Mouse (Mus musculus) leukemia stem cell, adult 10-12 weeks (primary cell): ENCODE data around the gene Smtnl2. TPM values are rescaled to one million over a fixed set of nuclear protein-coding genes. Genes with fewer than 3 reads are reported as not detected.

Experiments used
- polyA plus RNA-seq: library from polyadenylated mRNA; stranded (reverse); fragments of >175 nt; gene quantifications from 2 replicates; pipeline ENCODE4 v1.2.3, GENCODE M21; 2012; ENCODE audit warnings: low replicate concordance

Gene Smtnl2
- 0.10 TPM in 1 of 2 replicates, not detected in the other for polyA plus RNA-seq

DNA sequence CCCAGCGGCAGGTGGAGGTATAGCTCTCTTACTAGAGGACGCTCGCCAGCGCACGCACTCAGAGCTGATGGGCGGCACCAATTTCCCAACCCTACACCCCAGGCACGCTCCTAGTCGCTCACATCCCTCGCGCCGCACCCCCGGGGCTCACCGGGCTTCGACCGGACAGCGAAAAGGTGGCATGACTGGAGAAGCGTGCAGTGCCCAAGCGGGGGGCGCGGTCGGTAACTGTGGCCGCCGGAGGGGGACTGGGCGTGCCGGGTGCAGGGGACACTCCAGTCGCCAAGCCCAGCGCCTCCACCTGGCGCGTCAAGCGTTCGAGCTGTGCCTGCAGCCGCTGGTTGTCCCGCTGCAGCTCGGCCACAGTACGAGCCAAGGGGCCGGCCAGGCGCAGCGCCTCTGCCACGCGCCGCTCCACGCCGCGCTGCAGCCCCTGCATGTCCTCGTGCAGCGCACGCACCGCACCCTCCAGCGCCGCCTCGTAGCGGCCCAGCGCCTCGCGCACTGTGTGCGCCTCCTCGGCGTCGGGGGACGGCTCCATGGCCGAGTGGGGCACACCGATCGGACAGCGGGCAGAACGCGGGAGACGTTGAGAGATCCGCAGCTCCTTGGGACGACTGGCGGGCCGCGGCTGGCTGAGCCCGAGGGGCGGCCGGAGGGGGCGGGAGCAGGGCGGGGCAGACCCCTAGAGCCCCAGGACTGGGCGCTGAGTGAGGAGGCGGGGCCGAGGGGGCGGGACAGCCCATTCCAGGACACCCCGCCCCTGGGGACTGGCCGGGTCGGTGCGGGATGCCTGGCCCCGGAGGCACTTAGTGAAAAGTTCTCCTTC is at the start of gene Smtnl2:
Smtnl2 (minus strand) TSS at position 621 of the 829 bp plus-strand sequence.

DNA sequence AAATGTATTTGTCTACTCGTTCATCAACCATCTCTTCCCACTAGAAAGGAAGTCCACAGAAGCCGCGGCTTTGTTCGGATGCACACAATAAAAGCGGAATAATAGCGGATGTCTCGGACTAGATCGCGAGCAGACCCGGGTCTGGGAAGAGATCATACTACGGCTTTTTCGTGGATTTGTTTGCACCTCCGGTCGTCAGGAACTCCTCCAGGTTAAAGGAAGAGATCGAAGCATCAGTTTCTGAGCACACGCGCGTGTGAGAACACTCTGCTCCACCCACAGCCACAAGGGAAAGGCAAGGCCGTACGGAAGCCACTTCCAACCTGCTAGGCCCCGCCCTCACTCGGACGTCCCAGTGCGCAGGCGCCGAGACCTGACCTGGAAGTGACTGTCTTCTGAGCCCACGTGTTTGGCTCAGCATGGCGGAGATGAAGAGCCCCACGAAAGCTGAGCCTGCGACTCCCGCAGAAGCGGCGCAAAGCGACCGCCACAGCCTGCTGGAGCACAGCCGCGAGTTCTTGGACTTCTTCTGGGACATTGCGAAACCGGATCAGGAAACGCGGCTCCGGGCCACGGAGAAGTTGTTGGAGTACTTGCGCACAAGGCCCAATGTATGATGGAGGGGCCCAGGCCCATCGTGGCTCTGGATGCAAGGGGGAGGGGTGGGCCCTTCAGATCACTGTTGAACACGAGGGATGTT is 29.6 kb upstream of the Smtnl2 start, which contains the start of gene Mybbp1a:
Mybbp1a (plus strand) TSS at position 391 of the 700 bp plus-strand sequence.

DNA sequence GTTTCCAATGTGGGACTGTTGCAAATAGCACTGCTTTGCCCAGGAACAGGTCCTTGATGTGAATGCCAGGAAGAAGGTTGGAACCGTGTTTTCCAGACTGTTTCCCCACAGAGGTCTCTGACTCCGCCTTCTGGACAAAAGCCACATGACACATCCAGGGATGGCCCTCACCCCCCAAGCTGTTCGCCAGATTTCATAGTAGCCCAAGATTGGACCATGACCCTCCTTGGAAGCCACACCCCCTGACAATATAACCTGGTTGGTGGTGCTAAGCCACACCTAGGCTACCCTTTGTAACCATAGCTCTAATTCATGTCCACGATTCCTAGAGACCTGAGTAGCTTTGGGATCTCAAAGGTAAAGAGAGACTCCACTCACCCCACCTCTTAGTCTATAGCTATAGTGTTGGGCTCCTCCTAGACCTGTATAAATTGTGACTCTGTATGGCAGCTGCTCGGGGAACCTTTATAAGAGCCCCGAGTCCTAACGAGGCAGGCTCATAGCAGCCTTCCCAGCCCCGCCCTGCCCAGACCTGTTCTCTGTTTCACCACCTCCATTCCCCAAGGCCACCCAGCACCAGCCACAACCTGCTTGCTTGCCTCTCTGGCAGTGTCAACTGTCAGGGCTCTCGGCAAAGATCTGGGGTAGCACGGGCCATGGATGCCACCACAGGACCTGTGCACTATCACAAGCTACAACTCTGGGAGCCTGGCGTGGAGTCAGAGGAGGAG is 23.6 kb upstream of the Smtnl2 start, which contains the start of gene Ggt6:
Ggt6 (plus strand) TSS at position 564 of the 731 bp plus-strand sequence.

DNA sequence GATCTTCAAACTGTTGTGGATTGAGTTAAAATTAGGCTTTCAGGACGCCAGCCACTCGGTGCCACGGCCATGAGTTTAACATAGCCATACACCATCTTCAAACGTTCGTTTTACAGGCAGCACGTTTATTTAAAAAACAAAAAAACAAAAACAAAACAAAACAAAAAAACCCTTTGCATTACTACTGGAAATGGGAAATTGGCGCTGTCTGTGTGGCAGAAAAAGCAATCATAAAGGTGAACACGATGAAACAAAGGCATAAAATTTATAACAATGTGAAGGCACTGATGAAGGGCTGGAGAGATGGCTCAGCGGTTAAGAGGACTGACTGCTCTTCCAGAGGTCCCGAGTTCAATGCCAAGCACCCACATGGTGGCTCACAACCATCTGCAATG is 49.2 kb downstream of the Smtnl2 start, which contains the start of gene Tekt1:
Tekt1 (minus strand) TSS at position 96 of the 395 bp plus-strand sequence.

Other genes starting within 250 kb of the Smtnl2 start
- gene Gm43951, start 204.9 kb downstream of the Smtnl2 start, polyA plus RNA-seq: 0.15 TPM in 1 of 2 replicates, not detected in the other
- gene 4933427D14Rik, start 204.3 kb downstream of the Smtnl2 start, polyA plus RNA-seq: 1.2 and 2.0 TPM in 2 replicates
- 20.2 and 31.3 TPM in 2 replicates for gene Txndc17, start 204.2 kb downstream of the Smtnl2 start, polyA plus RNA-seq
- gene Med31, start 196.1 kb downstream of the Smtnl2 start, polyA plus RNA-seq: 1.2 TPM in 1 of 2 replicates, not detected in the other
- not detected in 2 replicates for gene Slc13a5, start 144.5 kb downstream of the Smtnl2 start, polyA plus RNA-seq
- 0.74 and 2.4 TPM in 2 replicates for gene Xaf1, start 110.1 kb downstream of the Smtnl2 start, polyA plus RNA-seq
- gene Fbxo39, start 97.3 kb downstream of the Smtnl2 start, polyA plus RNA-seq: not detected in 2 replicates
- gene Tekt1, start 49.3 kb downstream of the Smtnl2 start, polyA plus RNA-seq: not detected in 2 replicates
- not detected in 2 replicates for gene Ggt6, start 23.8 kb upstream of the Smtnl2 start, polyA plus RNA-seq
- gene Mybbp1a, start 29.6 kb upstream of the Smtnl2 start, polyA plus RNA-seq: 79.4 and 159 TPM in 2 replicates
- 1.5 and 2.2 TPM in 2 replicates for gene Spns2, start 78.2 kb upstream of the Smtnl2 start, polyA plus RNA-seq
- 4.5 and 5.6 TPM in 2 replicates for gene Spns3, start 138.8 kb upstream of the Smtnl2 start, polyA plus RNA-seq
- gene Ube2g1, start 195.6 kb upstream of the Smtnl2 start, polyA plus RNA-seq: 41.4 and 43.4 TPM in 2 replicates